Mouse (Mus musculus) liver, embryonic 14.5 days (tissue): ENCODE measurements at regions not wholly inside any gene's neighbourhood (a gene's known extent, or its start where the extent isn't known, plus 50 kb on each side); places are given as distances from the start of the nearest gene placed in this dataset.

Source experiments
- ATAC-seq: fragments of 200-750 bp; cut with Nextera tagmentation; 2 replicates; pipeline ENCODE4 v1.8.0; 2017; ENCODE audit warnings: moderate number of reproducible peaks, mild to moderate bottlenecking, moderate library complexity; ENCODE audit not compliant: insufficient read depth
- DNase-seq, 3 experiments: peaks; one replicate each; pipeline ENCODE4 v3.0.0-alpha.2; 2012 to 2013; ENCODE audit warnings: low read depth in 3 of 3, low spot score in 3 of 3
- H3K27ac ChIP-seq: fragments of 300-500 bp; sonication (generic); 2 replicates; pipeline ENCODE4 v1.5.1; 2014; ENCODE audit warnings: moderate library complexity, mild to moderate bottlenecking, control low read depth, inconsistent platforms
- H3K27me3 ChIP-seq: fragments of 300-500 bp; sonication (generic); 2 replicates; pipeline ENCODE4 v1.6.1; 2014; ENCODE audit warnings: mild to moderate bottlenecking, low read length, moderate library complexity; ENCODE audit not compliant: control insufficient read depth, insufficient read depth
- H3K36me3 ChIP-seq: fragments of 300-500 bp; sonication (generic); replicated peaks from 2 replicates; pipeline ENCODE4 v1.6.1; 2014; ENCODE audit warnings: low read depth; ENCODE audit not compliant: control insufficient read depth, insufficient read depth
- H3K4me1 ChIP-seq, 2 experiments: fragments of 200-500 bp in 1 of 2; fragments of 300-500 bp in 1 of 2; sonication (generic) in 1 of 2; replicated peaks; 2 replicates each; pipeline ENCODE4 v1.6.1; 2012 to 2014; ENCODE audit warnings: antibody characterized with exemption in 1 of 2, inconsistent platforms in 1 of 2, low read length in 1 of 2; ENCODE audit not compliant: control insufficient read depth in 2 of 2, insufficient read depth in 2 of 2
- H3K4me2 ChIP-seq: fragments of 300-500 bp; sonication (generic); 2 replicates; pipeline ENCODE4 v1.6.1; 2014; ENCODE audit warnings: low read depth, mild to moderate bottlenecking, control low read depth, moderate library complexity
- H3K4me3 ChIP-seq, 2 experiments: fragments of 200-500 bp in 1 of 2; fragments of 300-500 bp in 1 of 2; sonication (generic) in 1 of 2; 2 replicates each; pipeline ENCODE4 v1.5.1; 2012 to 2014; ENCODE audit warnings: low read depth in 2 of 2, low read length in 2 of 2, mild to moderate bottlenecking in 2 of 2, control low read depth in 1 of 2, inconsistent platforms in 1 of 2, moderate library complexity in 1 of 2; ENCODE audit not compliant: insufficient read depth in 1 of 2
- H3K9ac ChIP-seq: fragments of 300-500 bp; sonication (generic); replicated peaks from 2 replicates; pipeline ENCODE4 v1.6.1; 2014; ENCODE audit warnings: mild to moderate bottlenecking, control low read depth, moderate library complexity
- H3K9me3 ChIP-seq: fragments of 300-500 bp; sonication (generic); 2 replicates; pipeline ENCODE4 v1.6.1; 2016; ENCODE audit warnings: low read length, mixed read lengths; ENCODE audit not compliant: control insufficient read depth
- CTCF ChIP-seq: IDR thresholded peaks from 2 replicates; pipeline ENCODE4 v1.5.1; 2016; ENCODE audit warnings: antibody characterized with exemption, low read depth, control low read depth
- EP300 ChIP-seq: IDR thresholded peaks from 2 replicates; pipeline ENCODE4 v1.6.1; 2016; ENCODE audit warnings: antibody characterized with exemption, low read depth
- WGBS: fragments of 180-500 bp; shearing (Covaris S2); extraction: QIAGEN DNeasy Blood & Tissue Kit; methylation state at CpG from one replicate; pipeline ENCODE4 v1.1.7; 2014; ENCODE audit not compliant: insufficient replicate concordance; 5-methylcytosine and 5-hydroxymethylcytosine counted together

- Histone ChIP-seq H3K9me3 (no peaks in the 10 kb centered on the region), H3K9ac (no peak overlapping the region), H3K4me2 (no peak overlapping the region), H3K4me3 (no peak overlapping the region), H3K27ac (no peak overlapping the region), H3K27me3 (no peaks in the 10 kb centered on the region), H3K4me1 (no peaks in the 10 kb centered on the region), H3K36me3 (no peaks in the 10 kb centered on the region)
- no peak for DNase-seq
- no peak for ATAC-seq
- TF ChIP-seq EP300 (no peak), CTCF (no peak)
- 49% methylated on average over 8 of the region's 8 CpGs for WGBS
Observed at GRCm38 (mm10) chr5:142313944-142314343, 87.4 kb upstream of the Foxk1 start.

DNA sequence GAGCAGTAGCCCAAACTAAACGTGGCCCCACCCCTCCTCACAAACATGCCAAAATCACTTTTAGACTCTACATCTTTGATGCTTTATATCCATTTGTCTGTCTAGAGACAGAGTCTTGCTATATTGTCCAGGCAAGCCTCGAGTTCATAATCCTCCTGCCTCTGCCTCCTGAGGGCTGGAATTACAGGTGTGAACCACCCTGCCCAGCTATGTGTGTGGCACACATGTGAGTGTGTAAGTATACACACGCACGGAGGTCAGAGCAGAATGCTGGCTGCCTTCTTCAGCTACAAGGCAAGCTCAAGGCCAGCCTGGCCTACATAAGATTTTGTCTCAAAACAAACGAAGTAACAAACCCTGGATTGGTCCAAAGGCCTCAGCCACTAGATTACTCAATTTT lies 86.8 kb upstream of the Foxk1 start:
- Histone ChIP-seq H3K27ac (no peak overlapping the region), H3K36me3 (no peaks in the 10 kb centered on the region), H3K4me3 (no peak overlapping the region), H3K9me3 (no peaks in the 10 kb centered on the region), H3K27me3 (no peaks in the 10 kb centered on the region), H3K9ac (no peak overlapping the region), H3K4me1 (no peaks in the 10 kb centered on the region; a peak in 1 of 4 replicates), H3K4me2 (no peak overlapping the region)
- ATAC-seq, result no peak
- WGBS, result 41% methylated on average over 5 of the region's 5 CpGs
- DNase-seq, result no peak
- TF ChIP-seq EP300 (no peak), CTCF (no peak)

DNA sequence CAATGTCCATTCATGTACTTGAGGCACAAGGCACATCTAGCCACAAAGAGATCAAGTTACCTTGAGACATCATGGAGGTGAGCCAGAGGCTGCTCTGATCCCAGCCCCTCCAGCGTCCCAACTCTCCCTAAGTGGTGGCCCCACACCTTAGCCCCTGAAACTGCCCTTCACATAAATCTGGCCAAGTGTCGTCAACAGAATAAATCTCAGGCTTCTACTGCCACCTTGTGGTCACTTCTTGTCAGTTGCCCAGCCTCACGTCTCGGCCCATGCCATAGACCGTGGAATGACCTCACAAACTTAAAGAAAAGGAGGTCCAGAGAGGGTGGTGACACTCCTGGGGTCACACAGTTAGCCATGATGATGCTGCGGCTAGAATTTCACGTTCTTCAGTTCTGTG lies 82.0 kb upstream of the Foxk1 start:
- H3K27me3 ChIP-seq, result no peaks in the 10 kb centered on the region
- TF ChIP-seq CTCF (peak; percentile 82), EP300 (no peak)

DNA sequence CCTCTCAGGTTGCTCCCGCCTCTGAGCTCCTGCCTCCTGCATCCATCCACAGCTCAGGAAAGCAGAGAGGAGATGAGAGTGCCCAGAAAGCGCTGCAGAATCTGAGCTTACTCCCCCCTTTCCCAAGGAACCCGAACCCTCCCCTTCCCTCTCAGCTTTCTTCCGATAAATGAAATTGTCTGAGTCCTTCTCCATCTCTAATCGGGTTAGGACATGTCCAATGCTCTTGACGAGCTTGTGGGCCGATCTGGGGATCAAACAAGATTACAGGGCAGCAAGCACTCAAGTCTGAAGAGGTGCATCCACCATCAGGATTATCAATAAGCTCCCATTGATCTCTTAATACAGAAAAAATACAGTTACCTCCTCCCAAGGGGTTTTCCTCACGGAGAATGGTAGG lies 80.0 kb upstream of the Foxk1 start:
- 56% methylated on average over 8 of the region's 8 CpGs for WGBS
- no peak overlapping the region for H3K4me2 ChIP-seq
- no peak for DNase-seq

More for the DNA sequence above, 82.0 kb upstream of the Foxk1 start:
- DNase-seq (peak in 2 of 3 experiments; percentile 10), ATAC-seq (no peak)
- WGBS, result 5% methylated on average over 7 of the region's 7 CpGs
- Histone ChIP-seq H3K4me1 (no peaks in the 10 kb centered on the region; a peak in 1 of 4 replicates), H3K4me3 (no peak overlapping the region), H3K9me3 (no peaks in the 10 kb centered on the region), H3K9ac (no peak overlapping the region), H3K4me2 (no peak overlapping the region), H3K27ac (no peak overlapping the region), H3K36me3 (no peaks in the 10 kb centered on the region)

DNA sequence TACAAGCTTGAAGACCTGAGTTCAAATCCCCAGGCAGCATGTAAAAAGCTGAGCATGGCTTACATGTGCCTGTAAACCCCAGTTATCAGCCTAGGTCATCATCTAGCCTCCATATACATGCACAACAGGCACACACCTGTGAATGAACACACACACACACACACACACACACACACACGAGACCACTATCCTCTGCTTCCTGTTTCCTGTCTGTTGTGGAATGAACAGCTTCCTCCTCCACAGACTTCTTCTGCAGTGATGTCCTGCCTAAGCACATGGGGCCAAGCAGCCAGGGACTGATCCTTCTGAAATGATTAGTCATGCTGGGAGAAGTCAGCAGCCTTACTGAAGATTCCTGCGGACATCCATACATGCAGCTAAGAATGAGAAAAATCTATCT lies 76.4 kb upstream of the Foxk1 start:
- no peak for DNase-seq
- H3K4me2 ChIP-seq, result no peak overlapping the region
- H3K4me3 ChIP-seq, result no peak overlapping the region
- no peak overlapping the region for H3K27ac ChIP-seq
- no peak for ATAC-seq
- no peak overlapping the region for H3K9ac ChIP-seq
- no peaks in the 10 kb centered on the region for H3K4me1 ChIP-seq
- WGBS, result 25% methylated on average over 2 of the region's 2 CpGs
- no peaks in the 10 kb centered on the region for H3K27me3 ChIP-seq
- H3K9me3 ChIP-seq, result no peaks in the 10 kb centered on the region
- no peaks in the 10 kb centered on the region for H3K36me3 ChIP-seq
- TF ChIP-seq CTCF, result no peak
- no peak for TF ChIP-seq EP300

More for the DNA sequence above, 80.0 kb upstream of the Foxk1 start:
- Histone ChIP-seq H3K4me1 (no peaks in the 10 kb centered on the region; a peak in 1 of 4 replicates), H3K27me3 (no peaks in the 10 kb centered on the region), H3K27ac (no peak overlapping the region), H3K4me3 (no peak overlapping the region), H3K9me3 (no peaks in the 10 kb centered on the region), H3K36me3 (no peaks in the 10 kb centered on the region), H3K9ac (no peak overlapping the region)
- ATAC-seq, result no peak
- TF ChIP-seq EP300 (no peak), CTCF (no peak)

GRCm38 (mm10) chr5:142325560-142325959 lies 75.7 kb upstream of the Foxk1 start:
- no peak for DNase-seq
- Histone ChIP-seq H3K27ac (no peak overlapping the region), H3K27me3 (no peaks in the 10 kb centered on the region), H3K9me3 (no peaks in the 10 kb centered on the region), H3K4me3 (no peak overlapping the region), H3K9ac (no peak overlapping the region), H3K36me3 (no peaks in the 10 kb centered on the region), H3K4me2 (no peak overlapping the region), H3K4me1 (no peaks in the 10 kb centered on the region)
- WGBS, result 43% methylated on average over 4 of the region's 4 CpGs
- no peak for TF ChIP-seq EP300
- no peak for TF ChIP-seq CTCF
- no peak for ATAC-seq
